Mouse (Mus musculus) liver, postnatal 0 days (tissue): ENCODE results near the gene Clns1a. TPM values are rescaled to one million over a fixed set of nuclear protein-coding genes. Genes with fewer than 3 reads are reported as not detected.
A peak's percentile ranks its signal among the peaks of the same experiment; 100 is the strongest.

Source experiments
- ATAC-seq: fragments of 200-750 bp; cut with Nextera tagmentation; 2 replicates; pipeline ENCODE4 v1.8.0; 2017; ENCODE audit warnings: mild to moderate bottlenecking, moderate library complexity
- DNase-seq: peaks from one replicate; pipeline ENCODE4 v3.0.0-alpha.2; 2016
- H3K27ac ChIP-seq: fragments of 300-500 bp; sonication (generic); 2 replicates; pipeline ENCODE4 v1.5.1; 2014; ENCODE audit warnings: antibody characterized with exemption, moderate library complexity, mild to moderate bottlenecking, low read depth
- H3K27me3 ChIP-seq: fragments of 300-500 bp; sonication (generic); 2 replicates; pipeline ENCODE4 v1.6.1; 2014; ENCODE audit warnings: low read length, control low read depth, mixed read lengths; ENCODE audit not compliant: insufficient read depth
- H3K36me3 ChIP-seq: fragments of 300-500 bp; sonication (generic); replicated peaks from 2 replicates; pipeline ENCODE4 v1.6.1; 2014; ENCODE audit warnings: mild to moderate bottlenecking, control low read depth, low read length, moderate library complexity, mixed read lengths; ENCODE audit not compliant: insufficient read depth
- H3K4me1 ChIP-seq: fragments of 300-500 bp; sonication (generic); 2 replicates; pipeline ENCODE4 v1.6.1; 2014; ENCODE audit warnings: antibody characterized with exemption, mild to moderate bottlenecking, control low read depth; ENCODE audit not compliant: insufficient read depth
- H3K4me2 ChIP-seq: fragments of 300-500 bp; sonication (generic); 2 replicates; pipeline ENCODE4 v1.6.1; 2014; ENCODE audit warnings: low read depth, mild to moderate bottlenecking, low read length, moderate library complexity, mixed read lengths
- H3K4me3 ChIP-seq: fragments of 300-500 bp; sonication (generic); 2 replicates; pipeline ENCODE4 v1.5.1; 2014; ENCODE audit warnings: low read depth, low read length
- H3K9ac ChIP-seq: fragments of 300-500 bp; sonication (generic); replicated peaks from 2 replicates; pipeline ENCODE4 v1.6.1; 2014; ENCODE audit warnings: mild to moderate bottlenecking, moderate library complexity
- H3K9me3 ChIP-seq: fragments of 300-500 bp; sonication (generic); 2 replicates; pipeline ENCODE4 v1.6.1; 2016; ENCODE audit warnings: mild to moderate bottlenecking, control low read depth, low read length, mixed read lengths
- CTCF ChIP-seq: sonication (generic); IDR thresholded peaks from 2 replicates; pipeline ENCODE4 v1.5.1; 2016; ENCODE audit warnings: antibody characterized with exemption, low read depth
- EP300 ChIP-seq: IDR thresholded peaks from 2 replicates; pipeline ENCODE4 v1.6.1; 2016; ENCODE audit warnings: antibody characterized with exemption, low read depth, mild to moderate bottlenecking
- WGBS: fragments of 180-500 bp; shearing (Covaris S2); extraction: QIAGEN DNeasy Blood & Tissue Kit; methylation state at CpG from one replicate; pipeline ENCODE4 v1.1.7; 2014; ENCODE audit not compliant: insufficient replicate concordance; 5-methylcytosine and 5-hydroxymethylcytosine counted together
- polyA plus RNA-seq: library from polyadenylated mRNA; unstranded; fragments of >200 nt; fragmentation: Nextera tagmentation; extraction: Ambion mirVana; gene quantifications from 2 replicates; pipeline ENCODE4 v1.2.1, GENCODE M21; 2015

Clns1a gene
- polyA plus RNA-seq, 1 experiment from 2014 or later = 42.0 TPM

DNA sequence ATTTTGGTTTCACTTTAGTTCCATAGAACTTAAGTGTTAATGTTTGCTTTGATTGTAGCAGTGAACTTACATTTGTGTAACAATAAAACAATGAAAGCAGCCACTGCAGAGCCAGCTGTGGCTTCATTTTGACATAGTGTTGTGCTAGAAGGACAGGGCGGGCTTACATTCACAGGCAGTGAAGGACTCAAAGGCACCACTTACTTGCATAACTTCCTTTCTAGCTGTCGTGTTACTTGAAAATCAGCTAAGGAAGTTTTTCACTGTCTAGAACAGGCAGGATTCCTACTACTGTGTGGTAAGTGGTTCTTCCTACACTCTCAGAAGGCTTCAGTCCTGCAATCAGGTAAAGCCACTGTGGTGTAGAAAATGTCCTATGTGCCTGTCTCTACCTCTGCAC is 8.6 kb upstream of the Clns1a start:
- ATAC-seq = no peak
- H3K27me3 ChIP-seq = no peaks in the 10 kb centered on the region
- H3K36me3 ChIP-seq = peaks cover 21% of the 10 kb centered on the region
- no peak overlapping the region for H3K4me2 ChIP-seq
- H3K9ac ChIP-seq = no peak overlapping the region
- TF ChIP-seq CTCF = no peak
- TF ChIP-seq EP300 = no peak
- H3K4me1 ChIP-seq = 0 out of 2 replicates have a peak, but pooled peaks cover 3% of the 10 kb centered on the region
- 74% methylated on average over 2 of the region's 2 CpGs for WGBS
- H3K4me3 ChIP-seq = no peak overlapping the region
- no peaks in the 10 kb centered on the region for H3K9me3 ChIP-seq
- no peak for DNase-seq
- no peak overlapping the region for H3K27ac ChIP-seq

DNA sequence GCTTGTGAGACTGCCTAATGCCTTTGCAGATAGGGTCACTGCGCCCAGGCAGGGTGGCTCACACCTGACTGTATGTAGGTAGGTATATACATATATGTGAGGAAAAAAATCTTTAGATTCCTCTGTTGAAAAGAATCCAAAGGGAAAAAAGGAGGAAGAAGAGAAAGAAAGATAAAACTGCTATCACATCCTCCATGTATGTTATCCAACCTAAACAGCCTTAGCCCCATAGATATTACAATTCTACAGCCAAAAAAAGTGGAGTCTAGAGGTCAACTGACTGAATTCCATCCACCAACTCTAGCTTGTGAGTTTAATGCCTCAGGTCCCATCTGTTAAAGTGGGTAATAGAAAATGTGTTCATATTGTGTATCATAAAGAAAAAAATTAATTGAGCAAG is 993 bp upstream of the Clns1a start:
- H3K9ac ChIP-seq = no peak overlapping the region
- no peak for ATAC-seq

DNA sequence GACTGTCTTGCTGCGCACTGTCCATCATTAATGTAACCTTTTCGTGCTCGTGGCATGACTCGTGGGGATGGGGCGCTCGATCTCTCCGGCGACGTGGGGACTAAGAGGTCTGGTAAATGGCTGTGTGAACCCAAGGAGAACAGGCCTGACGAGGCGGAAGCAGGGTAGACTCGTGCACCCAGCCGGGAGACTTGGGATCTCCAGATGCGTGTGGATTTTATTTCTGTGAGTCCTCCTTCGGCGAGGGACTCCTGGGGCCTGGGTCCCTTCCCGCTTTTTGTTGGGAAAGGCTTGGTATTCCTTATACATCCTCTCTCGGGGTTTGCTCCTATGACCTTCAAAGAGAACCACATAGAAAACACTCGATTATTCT is 315 bp upstream of the Clns1a start:
- Histone ChIP-seq H3K27me3 (no peaks in the 10 kb centered on the region), H3K4me1 (peaks cover 13% of the 10 kb centered on the region), H3K27ac (peak overlapping the region; percentile 63), H3K36me3 (no peaks in the 10 kb centered on the region), H3K4me3 (peak overlapping the region; percentile 77), H3K9me3 (no peaks in the 10 kb centered on the region), H3K4me2 (peak overlapping the region; percentile 70), H3K9ac (peak overlapping the region; percentile 77)
- DNase-seq = no peak
- TF ChIP-seq CTCF (no peak), EP300 (no peak)
- ATAC-seq = peak; percentile 47
- WGBS = 41% methylated on average over 19 of the region's 19 CpGs

More for the DNA sequence above, 993 bp upstream of the Clns1a start:
- DNase-seq = no peak
- 93% methylated on average over 1 of the region's 1 CpGs for WGBS
- no peaks in the 10 kb centered on the region for H3K9me3 ChIP-seq
- no peaks in the 10 kb centered on the region for H3K36me3 ChIP-seq
- no peaks in the 10 kb centered on the region for H3K27me3 ChIP-seq
- TF ChIP-seq EP300 (no peak), CTCF (no peak)
- peaks cover 13% of the 10 kb centered on the region for H3K4me1 ChIP-seq
- no peak overlapping the region for H3K4me2 ChIP-seq
- no peak overlapping the region for H3K4me3 ChIP-seq
- no peak overlapping the region for H3K27ac ChIP-seq

DNA sequence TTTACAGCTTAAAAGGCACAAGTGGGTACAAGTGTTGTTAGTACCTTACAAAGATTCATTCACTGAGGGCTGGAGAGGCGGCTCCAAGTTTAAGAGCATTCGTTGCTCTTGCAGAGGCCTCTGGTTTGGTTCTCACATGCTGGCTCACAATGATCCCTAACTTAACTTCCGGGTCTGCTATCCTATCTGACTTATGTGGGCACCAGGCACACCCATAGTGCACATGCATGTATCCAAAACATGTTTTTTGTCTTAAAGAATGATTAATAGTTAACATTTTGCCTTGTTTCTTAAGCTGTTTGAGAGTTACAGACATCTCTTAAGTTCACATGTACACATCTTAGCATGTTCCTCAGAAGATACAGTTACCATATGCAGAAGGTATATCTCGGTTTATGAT is 3.7 kb downstream of the Clns1a start:
- no peak overlapping the region for H3K27ac ChIP-seq
- DNase-seq (no peak), ATAC-seq (no peak)
- H3K9ac ChIP-seq = no peak overlapping the region
- H3K4me2 ChIP-seq = no peak overlapping the region
- 87% methylated on average over 4 of the region's 4 CpGs for WGBS
- H3K27me3 ChIP-seq = no peaks in the 10 kb centered on the region
- H3K4me1 ChIP-seq = peaks cover 11% of the 10 kb centered on the region
- no peaks in the 10 kb centered on the region for H3K36me3 ChIP-seq
- no peak overlapping the region for H3K4me3 ChIP-seq
- H3K9me3 ChIP-seq = no peaks in the 10 kb centered on the region
- TF ChIP-seq EP300 (no peak), CTCF (no peak)

DNA sequence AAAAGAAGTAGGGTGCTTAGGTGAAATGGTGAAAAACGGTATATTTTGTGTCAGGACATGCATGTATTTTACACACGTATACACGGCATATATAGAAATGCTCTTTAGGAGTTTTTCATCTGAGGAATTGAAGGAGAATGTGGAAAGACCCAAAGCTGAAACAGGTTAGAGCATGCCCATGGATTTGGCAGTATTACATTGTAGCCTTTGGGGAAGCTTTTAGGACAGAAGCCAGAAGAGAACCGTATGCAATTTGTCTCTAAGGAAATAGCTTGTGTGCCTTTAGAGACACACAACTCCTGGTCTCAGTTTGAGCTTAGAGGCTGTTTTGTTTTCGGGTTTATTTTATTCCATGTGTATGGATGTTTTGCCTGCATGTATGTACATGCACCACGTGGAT is 4.7 kb downstream of the Clns1a start:
- H3K27me3 ChIP-seq = no peaks in the 10 kb centered on the region
- no peak overlapping the region for H3K27ac ChIP-seq
- no peak for ATAC-seq
- H3K36me3 ChIP-seq = 0 out of 2 replicates have a peak, but pooled peaks cover 3% of the 10 kb centered on the region
- no peak overlapping the region for H3K4me3 ChIP-seq
- H3K4me2 ChIP-seq = no peak overlapping the region
- no peaks in the 10 kb centered on the region for H3K9me3 ChIP-seq
- H3K9ac ChIP-seq = no peak overlapping the region
- TF ChIP-seq EP300 = no peak
- no peak for TF ChIP-seq CTCF
- WGBS = 82% methylated on average over 6 of the region's 6 CpGs
- DNase-seq = no peak
- peaks cover 7% of the 10 kb centered on the region for H3K4me1 ChIP-seq

DNA sequence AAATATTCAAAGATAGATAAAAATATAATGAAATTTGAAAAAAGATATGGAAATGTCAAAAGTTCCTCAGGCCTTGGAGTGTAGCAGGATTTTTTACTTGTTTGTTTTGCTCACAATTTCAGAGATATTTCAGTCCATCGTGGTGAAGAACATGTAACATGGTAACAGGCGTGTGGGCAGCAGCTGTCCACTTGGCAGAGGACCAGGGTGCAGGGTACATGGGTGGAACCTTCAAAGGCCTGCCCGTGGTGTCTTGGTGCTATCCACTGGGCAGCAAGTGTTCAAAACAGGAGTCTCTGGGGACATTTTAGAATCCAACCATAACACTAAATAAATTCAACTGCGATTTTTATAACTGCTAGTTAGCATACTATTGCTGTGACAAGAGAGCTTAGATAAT is 10.7 kb downstream of the Clns1a start:
- no peak for DNase-seq
- no peak for ATAC-seq
- TF ChIP-seq EP300 (no peak), CTCF (no peak)
- Histone ChIP-seq H3K36me3 (peaks cover 5% of the 10 kb centered on the region; the same call in 1 of the 2 replicates), H3K9ac (no peak overlapping the region), H3K9me3 (no peaks in the 10 kb centered on the region), H3K27me3 (no peaks in the 10 kb centered on the region), H3K4me1 (no peaks in the 10 kb centered on the region), H3K4me3 (no peak overlapping the region), H3K4me2 (no peak overlapping the region), H3K27ac (no peak overlapping the region)
- WGBS = 76% methylated on average over 4 of the region's 4 CpGs

DNA sequence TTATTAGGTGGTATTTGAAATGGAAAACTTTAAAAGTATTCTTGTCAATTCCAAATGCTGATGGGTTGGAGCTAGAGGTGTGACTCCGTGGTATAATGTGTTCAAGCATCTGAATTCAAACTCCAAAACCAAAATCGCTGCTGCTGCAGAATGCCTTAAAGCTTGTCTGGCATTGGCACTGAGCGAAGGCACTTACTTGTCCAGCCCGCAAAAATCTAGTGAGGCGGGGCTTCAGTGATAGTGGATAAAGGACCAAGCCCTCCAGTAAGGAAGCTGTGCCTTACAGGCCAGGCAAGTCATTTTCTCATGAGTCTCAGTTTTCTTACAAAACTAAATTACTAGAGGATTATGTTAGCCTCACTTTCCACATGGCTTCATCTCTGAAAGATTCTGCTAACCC is 11.4 kb downstream of the Clns1a start:
- ATAC-seq (no peak), DNase-seq (no peak)
- H3K4me3 ChIP-seq = no peak overlapping the region
- no peaks in the 10 kb centered on the region for H3K9me3 ChIP-seq
- 75% methylated on average over 5 of the region's 5 CpGs for WGBS
- H3K36me3 ChIP-seq = peaks cover 9% of the 10 kb centered on the region
- H3K27ac ChIP-seq = no peak overlapping the region
- TF ChIP-seq CTCF (no peak), EP300 (no peak)
- no peak overlapping the region for H3K9ac ChIP-seq
- H3K4me2 ChIP-seq = no peak overlapping the region
- H3K4me1 ChIP-seq = no peaks in the 10 kb centered on the region
- no peaks in the 10 kb centered on the region for H3K27me3 ChIP-seq
